Mouse (Mus musculus) ES-E14 (cell line): ENCODE results near the gene Chrnb2.

Source experiments
- CHD2 ChIP-seq: IDR thresholded peaks from 2 replicates; pipeline ENCODE4 v1.6.1; 2014; ENCODE audit warnings: mild to moderate bottlenecking, low read depth, low read length, inconsistent platforms
- ZC3H11A ChIP-seq: IDR thresholded peaks from 2 replicates; pipeline ENCODE4 v1.6.1; 2012; ENCODE audit warnings: low read depth, mild to moderate bottlenecking, inconsistent platforms, low read length, borderline replicate concordance
- ZNF384 ChIP-seq: IDR thresholded peaks from 2 replicates; pipeline ENCODE4 v1.6.1; 2012; ENCODE audit warnings: low read depth, low read length, inconsistent platforms

- no peak for TF ChIP-seq ZNF384
- no peak for TF ChIP-seq ZC3H11A
- TF ChIP-seq CHD2 = no peak
Measured at GRCm38 (mm10) chr3:89752307-89752706, 12.1 kb downstream of the Chrnb2 start.
